Mouse (Mus musculus): Measurements from ENCODE around the gene Crx. TPM values are rescaled to one million over a fixed set of nuclear protein-coding genes. Genes with fewer than 3 reads are reported as not detected.
"Not testable (repeated sequence)": the region's sequence is repeated elsewhere in the genome, so short reads cannot be mapped to it uniquely, and the experiment has no call there.

Gene Crx
- not detected in 2 replicates for total RNA-seq (2017)

- ATAC-seq (ENCODE audit: extremely low read depth, insufficient number of reproducible peaks, low FRiP score, poor library complexity, severe bottlenecking) = no peak
These were observed at the start of gene Crx for GRCm38 (mm10) chr7:15879756-15880155. Crx (minus strand) TSS chr7:15879968.

DNA sequence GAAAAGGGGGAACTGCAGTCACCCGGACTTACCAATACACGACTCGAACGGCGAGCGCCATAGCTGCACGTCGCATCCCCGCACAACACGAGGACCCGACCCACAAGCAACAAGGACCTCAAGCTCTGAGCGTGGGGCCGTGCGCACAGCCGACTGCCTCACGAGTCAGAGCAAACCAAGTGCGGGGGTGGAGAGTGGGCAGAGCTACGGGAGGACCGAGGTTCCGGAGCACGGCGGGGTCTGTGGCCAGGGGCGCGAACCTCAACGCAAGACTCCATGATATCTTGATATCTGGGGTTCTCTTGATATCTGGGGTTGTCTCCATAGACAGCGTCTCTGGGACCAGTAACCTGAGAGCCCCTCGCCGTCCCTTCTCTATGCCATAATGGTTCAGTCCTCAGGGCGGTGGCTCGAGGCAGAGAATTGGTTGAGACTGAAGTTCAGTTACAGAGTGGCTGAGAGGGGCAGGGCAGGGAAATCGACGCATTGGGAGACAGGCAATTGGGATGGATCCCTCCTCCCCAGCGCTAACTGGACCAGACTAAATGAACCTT is 42.5 kb upstream of the Crx start, which contains the start of gene Selenow:
TSS of gene Selenow (minus strand) at position 183 of the 554 bp plus-strand sequence.
- ATAC-seq (ENCODE audit: extremely low read depth, insufficient number of reproducible peaks, low FRiP score, poor library complexity, severe bottlenecking) = peak; percentile 83

DNA sequence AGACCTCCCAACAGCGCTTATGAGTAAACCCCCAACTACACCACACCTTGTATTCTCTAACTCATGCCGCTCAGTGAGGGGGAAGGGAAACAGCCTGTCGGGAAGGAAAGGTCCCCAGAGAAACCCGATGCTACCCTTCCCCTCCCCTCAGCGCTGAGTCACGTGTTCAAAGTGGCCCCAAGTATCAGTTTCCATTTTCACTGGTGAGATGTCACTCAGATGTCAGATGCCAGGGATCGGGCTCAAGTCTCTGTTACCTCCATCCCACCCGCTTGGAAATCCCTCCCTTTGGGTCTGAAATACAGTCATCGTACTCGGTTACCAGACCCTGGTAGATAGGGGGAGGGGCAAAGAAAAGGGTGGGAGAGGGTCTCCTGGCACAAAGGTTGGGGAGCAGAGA is 42.0 kb upstream of the Crx start:
- ATAC-seq (ENCODE audit: extremely low read depth, insufficient number of reproducible peaks, low FRiP score, poor library complexity, severe bottlenecking) = 0 out of 2 replicates have a peak, but pooled peaks have one; percentile 8

DNA sequence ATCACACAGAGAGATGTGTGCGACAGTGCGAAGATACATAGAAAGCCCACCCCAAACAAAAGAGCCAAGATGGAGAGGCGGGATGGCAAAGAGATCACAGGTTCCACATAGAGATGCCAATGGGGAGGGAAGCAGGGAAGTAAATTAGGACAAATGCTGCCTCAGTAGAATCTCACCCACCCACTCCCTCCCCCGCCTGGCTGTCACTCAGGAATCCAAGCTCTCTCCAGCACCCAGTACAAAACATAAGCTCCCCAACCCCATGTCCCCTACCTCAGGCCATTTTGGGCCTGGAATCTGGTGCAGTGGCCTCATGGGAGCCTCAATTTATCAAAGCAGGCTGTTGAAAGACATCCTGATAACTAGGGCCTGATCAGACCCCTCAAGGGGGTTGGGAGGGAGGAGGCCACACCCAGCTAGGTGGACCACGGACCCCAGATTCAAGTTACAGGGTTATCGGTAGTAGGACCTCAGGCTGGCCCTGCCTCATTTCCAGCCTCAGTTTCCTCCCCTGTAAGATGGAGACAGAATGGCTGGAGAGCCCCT is 41.0 kb upstream of the Crx start:
- ATAC-seq (ENCODE audit: extremely low read depth, insufficient number of reproducible peaks, low FRiP score, poor library complexity, severe bottlenecking) = no peak

DNA sequence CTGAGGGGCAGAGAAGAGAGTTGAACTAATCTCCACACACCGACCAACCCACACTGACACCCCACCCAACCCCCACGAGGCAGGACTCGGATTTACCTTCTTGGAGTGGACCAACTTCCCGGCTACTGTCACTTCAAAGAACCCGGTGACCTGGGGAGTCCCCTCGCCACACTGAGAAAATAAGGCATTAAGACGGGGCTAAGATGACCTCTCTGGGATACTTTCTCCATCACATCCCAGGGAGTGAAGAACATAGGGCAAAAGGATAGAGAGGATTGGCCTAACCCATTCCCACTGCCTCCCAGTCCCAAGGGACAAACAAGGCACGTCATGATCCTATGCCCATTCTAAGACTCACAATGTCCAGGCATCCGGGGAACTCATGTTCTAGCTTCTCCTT is 40.2 kb upstream of the Crx start:
- no peak for ATAC-seq (ENCODE audit: extremely low read depth, insufficient number of reproducible peaks, low FRiP score, poor library complexity, severe bottlenecking)

- ATAC-seq (ENCODE audit: extremely low read depth, insufficient number of reproducible peaks, low FRiP score, poor library complexity, severe bottlenecking) = no peak
These were observed 38.6 kb upstream of the Crx start for GRCm38 (mm10) chr7:15918371-15918770.

DNA sequence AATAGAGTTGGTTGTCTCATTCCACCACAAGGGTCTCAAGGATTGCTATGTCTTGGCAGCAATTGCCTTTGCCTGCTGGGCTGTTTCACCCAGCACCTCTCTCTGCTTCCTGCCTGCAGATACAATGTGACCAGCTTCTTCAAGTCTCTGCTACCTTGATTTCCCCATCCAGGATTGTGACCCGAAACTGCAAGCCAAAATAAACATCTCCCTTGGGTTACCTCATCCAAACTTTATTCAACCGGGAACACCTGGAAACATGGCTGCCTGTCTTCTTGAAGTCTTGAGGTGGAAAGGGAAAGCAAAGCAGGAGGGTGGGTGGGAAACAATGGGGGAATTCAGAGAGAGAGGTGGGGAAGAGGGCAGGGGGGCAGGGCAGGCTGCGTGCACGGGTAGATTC is 37.2 kb upstream of the Crx start:
- no peak for ATAC-seq (ENCODE audit: extremely low read depth, insufficient number of reproducible peaks, low FRiP score, poor library complexity, severe bottlenecking)

DNA sequence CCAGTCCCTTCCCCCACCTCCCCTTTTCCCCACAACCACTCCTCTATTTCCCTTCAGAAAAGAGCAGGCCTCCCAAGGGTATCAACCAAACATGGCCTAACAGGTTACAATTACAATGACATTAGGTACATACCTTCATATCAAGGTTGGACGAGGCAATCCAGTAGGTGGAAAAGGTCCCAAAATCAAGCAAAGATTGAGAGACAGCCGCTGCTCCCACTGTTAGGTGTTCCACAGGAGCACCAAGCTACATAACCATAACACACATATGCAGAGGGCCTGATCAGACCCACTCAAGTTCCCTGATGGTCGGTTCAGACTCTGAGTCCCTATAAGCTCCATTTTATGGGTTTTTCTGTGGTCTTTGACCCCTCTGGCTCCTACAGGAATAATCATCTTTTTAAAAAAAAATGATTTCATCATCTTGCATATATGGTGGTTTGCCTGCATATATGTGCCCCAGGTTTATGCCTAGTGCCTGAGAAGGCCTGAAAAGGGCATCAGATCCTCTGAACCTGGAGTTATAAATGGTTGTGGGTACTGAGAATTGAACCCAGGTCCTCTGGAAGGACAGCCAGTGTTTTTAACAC is 36.5 kb upstream of the Crx start:
- ATAC-seq (ENCODE audit: extremely low read depth, insufficient number of reproducible peaks, low FRiP score, poor library complexity, severe bottlenecking) = no peak

DNA sequence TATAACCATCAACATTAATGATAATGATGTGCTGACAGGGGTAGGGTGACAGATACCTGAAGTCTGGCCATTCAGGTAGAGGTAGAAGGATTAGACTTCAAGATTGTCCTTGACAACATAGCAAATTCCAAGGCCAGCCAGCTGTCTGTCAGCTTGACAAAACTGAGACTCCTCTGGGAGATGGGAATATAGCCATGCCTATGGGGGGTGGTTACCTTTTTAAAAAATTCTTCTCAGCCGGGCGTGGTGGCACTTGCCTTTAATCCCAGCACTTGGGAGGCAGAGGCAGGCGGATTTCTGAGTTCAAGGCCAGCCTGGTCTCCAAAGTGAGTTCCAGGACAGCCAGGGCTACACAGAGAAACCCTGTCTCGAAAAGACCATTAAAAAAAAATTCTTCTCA is 35.9 kb upstream of the Crx start:
- not testable (repeated sequence) for ATAC-seq (ENCODE audit: extremely low read depth, insufficient number of reproducible peaks, low FRiP score, poor library complexity, severe bottlenecking)

GRCm38 (mm10) chr7:15914751-15915150 is 35.0 kb upstream of the Crx start:
- no peak for ATAC-seq (ENCODE audit: extremely low read depth, insufficient number of reproducible peaks, low FRiP score, poor library complexity, severe bottlenecking)

DNA sequence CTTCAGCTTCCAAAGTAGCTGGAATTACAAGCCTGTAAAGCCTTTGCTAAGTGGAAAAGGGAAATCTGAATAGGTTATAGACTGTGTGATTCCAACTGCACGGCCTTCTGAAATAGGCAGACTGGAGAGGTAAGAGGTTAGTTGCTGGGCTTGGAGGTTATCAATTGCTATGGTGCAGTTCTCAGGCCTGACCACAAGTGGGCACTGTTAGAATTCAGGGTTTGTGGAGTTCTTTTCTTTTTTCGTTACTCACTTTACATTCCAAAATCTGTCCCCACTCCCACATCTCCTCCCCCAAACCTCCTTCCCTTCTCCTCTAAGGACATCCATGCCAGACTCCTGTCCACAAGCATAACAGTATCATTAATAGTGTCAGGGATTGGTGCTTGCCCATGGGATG is 34.5 kb upstream of the Crx start:
- peak; percentile 62; the same call in 1 of the 2 replicates for ATAC-seq (ENCODE audit: extremely low read depth, insufficient number of reproducible peaks, low FRiP score, poor library complexity, severe bottlenecking)

- ATAC-seq (ENCODE audit: extremely low read depth, insufficient number of reproducible peaks, low FRiP score, poor library complexity, severe bottlenecking) = peak; percentile 66
These were observed 32.4 kb upstream of the Crx start for GRCm38 (mm10) chr7:15912183-15912582.

GRCm38 (mm10) chr7:15910521-15910920 is 30.8 kb upstream of the Crx start:
- no peak for ATAC-seq (ENCODE audit: extremely low read depth, insufficient number of reproducible peaks, low FRiP score, poor library complexity, severe bottlenecking)

DNA sequence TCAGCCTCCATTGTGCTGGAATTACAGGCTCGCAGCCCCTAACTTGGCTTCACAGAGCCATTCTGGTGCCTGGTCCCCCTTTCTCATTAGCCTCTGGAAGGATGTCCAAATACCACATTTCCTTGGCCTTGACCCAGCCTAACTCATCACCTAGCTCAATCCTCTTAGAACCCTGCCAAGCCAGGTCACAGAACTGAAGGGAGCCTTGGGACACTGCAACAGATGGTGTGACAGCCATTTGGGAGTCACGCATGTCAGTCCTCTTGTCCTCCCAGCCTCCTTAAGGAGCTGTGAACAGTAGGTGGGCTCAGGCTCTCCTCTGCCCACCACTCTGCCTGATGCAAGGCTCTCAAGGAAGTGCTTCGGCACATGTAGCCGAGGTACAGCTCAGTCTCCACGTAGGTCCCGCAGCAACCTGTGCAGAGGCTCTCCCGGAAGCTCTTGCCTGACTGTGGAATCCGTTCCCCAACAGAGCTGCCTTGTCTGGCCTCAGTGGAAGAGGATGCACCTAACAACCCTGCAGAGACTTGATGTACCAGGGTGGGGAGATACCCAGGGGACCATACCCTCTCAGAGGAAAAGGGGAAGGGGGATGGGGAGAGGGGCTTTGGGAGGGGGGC is 28.3 kb upstream of the Crx start:
- ATAC-seq (ENCODE audit: extremely low read depth, insufficient number of reproducible peaks, low FRiP score, poor library complexity, severe bottlenecking) = no peak

GRCm38 (mm10) chr7:15906602-15907001 is 26.8 kb upstream of the Crx start:
- ATAC-seq (ENCODE audit: extremely low read depth, insufficient number of reproducible peaks, low FRiP score, poor library complexity, severe bottlenecking) = no peak

GRCm38 (mm10) chr7:15905861-15906260 is 26.1 kb upstream of the Crx start:
- ATAC-seq (ENCODE audit: extremely low read depth, insufficient number of reproducible peaks, low FRiP score, poor library complexity, severe bottlenecking) = no peak

DNA sequence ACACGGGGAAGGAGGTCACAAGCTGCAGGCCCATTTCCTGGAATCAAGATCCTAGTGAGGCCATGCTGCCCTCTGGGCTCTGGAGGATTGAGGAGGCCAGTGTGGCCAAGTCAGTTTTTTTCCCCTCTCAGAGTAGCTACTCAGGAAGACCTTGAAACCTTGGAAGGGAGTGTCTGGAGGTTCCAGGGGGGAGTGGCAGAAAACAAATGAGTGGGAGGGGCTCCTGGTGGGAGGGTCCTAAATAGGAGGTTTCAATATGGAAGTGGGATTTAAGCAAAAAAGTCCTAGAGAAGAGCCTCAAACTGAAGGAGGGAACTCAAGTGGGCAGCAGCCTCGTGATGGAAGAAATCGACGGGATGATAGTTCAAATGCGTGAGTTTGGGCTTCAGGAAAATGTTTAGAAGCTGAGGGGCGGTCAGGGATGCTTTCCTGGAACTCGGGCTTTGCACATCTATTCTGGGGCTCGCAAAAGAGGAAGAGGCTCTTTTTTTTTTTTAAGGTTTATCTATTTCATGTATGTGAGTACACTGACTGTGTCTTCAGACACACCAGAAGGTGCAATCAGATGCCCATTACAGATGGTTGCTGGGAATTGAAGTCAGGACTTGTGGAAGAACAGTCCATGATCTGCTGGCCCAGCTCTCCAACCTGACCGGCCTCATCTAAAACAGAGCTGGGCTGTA is 21.7 kb upstream of the Crx start:
- ATAC-seq (ENCODE audit: extremely low read depth, insufficient number of reproducible peaks, low FRiP score, poor library complexity, severe bottlenecking) = no peak

- ATAC-seq (ENCODE audit: extremely low read depth, insufficient number of reproducible peaks, low FRiP score, poor library complexity, severe bottlenecking) = no peak
These were observed 14.5 kb upstream of the Crx start for GRCm38 (mm10) chr7:15894251-15894650.

DNA sequence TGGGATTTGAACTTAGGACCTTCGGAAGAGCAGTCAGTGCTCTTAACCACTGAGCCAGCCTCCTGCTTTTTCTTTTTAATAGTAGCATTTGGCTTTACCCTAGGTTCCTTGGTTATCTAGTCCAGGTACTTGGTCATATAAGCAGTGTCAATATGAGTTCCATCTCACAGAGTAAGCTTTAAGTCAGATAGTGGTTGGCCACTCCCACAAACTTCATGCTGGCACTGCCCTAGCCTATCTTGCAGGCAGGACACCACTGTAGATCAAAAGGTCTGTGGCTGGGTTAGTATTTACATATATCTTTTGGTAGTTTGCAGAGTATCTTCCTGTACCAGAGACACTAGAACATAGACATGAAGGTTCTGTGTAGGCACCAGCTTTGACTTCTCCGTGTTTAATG is 4.4 kb upstream of the Crx start:
- ATAC-seq (ENCODE audit: extremely low read depth, insufficient number of reproducible peaks, low FRiP score, poor library complexity, severe bottlenecking) = no peak

- no peak for ATAC-seq (ENCODE audit: extremely low read depth, insufficient number of reproducible peaks, low FRiP score, poor library complexity, severe bottlenecking)
These were observed 2.5 kb upstream of the Crx start, which contains the start of gene Crxos for GRCm38 (mm10) chr7:15882317-15882716. Crxos (plus strand) TSS chr7:15882617.

Measured in neutrophil, adult 5-6 weeks (primary cell).